Mouse (Mus musculus): ENCODE data around the gene Slc7a9. TPM values are rescaled to one million over a fixed set of nuclear protein-coding genes. Genes with fewer than 3 reads are reported as not detected.
A peak's percentile ranks its signal among the peaks of the same experiment; 100 is the strongest.

The Slc7a9 gene
- polyA plus RNA-seq, 1 experiment from 2014 or later = 0.27 TPM

- no peaks in the 10 kb centered on the region for H3K9me3 ChIP-seq (ENCODE audit: low read length)
- H3K27ac ChIP-seq (ENCODE audit: low read depth) = no peak overlapping the region
- no peaks in the 10 kb centered on the region for H3K36me3 ChIP-seq (replicated peaks; ENCODE audit: insufficient read depth, low read length)
- 83% methylated on average over 1 of the region's 1 CpGs for whole genome bisulfite sequencing (ENCODE audit: insufficient replicate concordance)
- H3K4me2 ChIP-seq (ENCODE audit: low read depth, low read length) = no peak overlapping the region
- TF ChIP-seq CTCF (IDR thresholded peaks at IDR 0.05; ENCODE audit: low read depth) (no peak), EP300 (IDR thresholded peaks at IDR 0.05; ENCODE audit: low read depth) (no peak)
- H3K4me3 ChIP-seq (ENCODE audit: low read depth, low read length) = no peak overlapping the region
- no peaks in the 10 kb centered on the region for H3K27me3 ChIP-seq (ENCODE audit: insufficient read depth, low read length)
- no peak overlapping the region for H3K9ac ChIP-seq (replicated peaks)
- H3K4me1 ChIP-seq (ENCODE audit: insufficient read depth) = no peaks in the 10 kb centered on the region
- ATAC-seq (no peak), DNase-seq (no peak)
Measured at GRCm38 (mm10) chr7:35491005-35491404, 42.4 kb downstream of the Slc7a9 start.

GRCm38 (mm10) chr7:35497516-35497915 is 48.9 kb downstream of the Slc7a9 start:
- no peak overlapping the region for H3K4me3 ChIP-seq (ENCODE audit: low read depth, low read length)
- no peaks in the 10 kb centered on the region for H3K4me1 ChIP-seq (ENCODE audit: insufficient read depth)
- H3K9ac ChIP-seq (replicated peaks) = no peak overlapping the region
- no peaks in the 10 kb centered on the region for H3K27me3 ChIP-seq (ENCODE audit: insufficient read depth, low read length)
- H3K36me3 ChIP-seq (replicated peaks; ENCODE audit: insufficient read depth, low read length) = no peaks in the 10 kb centered on the region
- TF ChIP-seq CTCF (IDR thresholded peaks at IDR 0.05; ENCODE audit: low read depth) (no peak), EP300 (IDR thresholded peaks at IDR 0.05; ENCODE audit: low read depth) (no peak)
- ATAC-seq (no peak), DNase-seq (no peak)
- H3K27ac ChIP-seq (ENCODE audit: low read depth) = no peak overlapping the region
- WGBS (ENCODE audit: insufficient replicate concordance) = 77% methylated on average over 2 of the region's 2 CpGs
- H3K4me2 ChIP-seq (ENCODE audit: low read depth, low read length) = no peak overlapping the region
- H3K9me3 ChIP-seq (ENCODE audit: low read length) = no peaks in the 10 kb centered on the region

GRCm38 (mm10) chr7:35501995-35502394 is 53.4 kb downstream of the Slc7a9 start:
- H3K4me3 ChIP-seq (ENCODE audit: low read depth, low read length) = no peak overlapping the region
- no peaks in the 10 kb centered on the region for H3K27me3 ChIP-seq (ENCODE audit: insufficient read depth, low read length)
- H3K4me1 ChIP-seq (ENCODE audit: insufficient read depth) = no peaks in the 10 kb centered on the region
- H3K27ac ChIP-seq (ENCODE audit: low read depth) = no peak overlapping the region
- DNase-seq (no peak), ATAC-seq (no peak)
- no peak overlapping the region for H3K4me2 ChIP-seq (ENCODE audit: low read depth, low read length)
- no peak overlapping the region for H3K9ac ChIP-seq (replicated peaks)
- WGBS (ENCODE audit: insufficient replicate concordance) = 28% methylated on average over 4 of the region's 4 CpGs
- no peaks in the 10 kb centered on the region for H3K36me3 ChIP-seq (replicated peaks; ENCODE audit: insufficient read depth, low read length)
- H3K9me3 ChIP-seq (ENCODE audit: low read length) = no peaks in the 10 kb centered on the region
- TF ChIP-seq CTCF (IDR thresholded peaks at IDR 0.05; ENCODE audit: low read depth) = peak; percentile 37
- no peak for TF ChIP-seq EP300 (IDR thresholded peaks at IDR 0.05; ENCODE audit: low read depth)

Other genes with a start within 250 kb of the Slc7a9 start
- 0.61 and 0.69 TPM in 2 replicates for gene Lrp3, start 233.3 kb upstream of the Slc7a9 start, polyA plus RNA-seq (2015; fragmentation: Nextera tagmentation; extraction: Ambion mirVana)
- 4.9 and 5.6 TPM in 2 replicates for gene Gpatch1, start 130.4 kb upstream of the Slc7a9 start, polyA plus RNA-seq (2015; fragmentation: Nextera tagmentation; extraction: Ambion mirVana)
- gene Rhpn2, start 114.6 kb upstream of the Slc7a9 start, polyA plus RNA-seq (2015; fragmentation: Nextera tagmentation; extraction: Ambion mirVana) = 8.1 TPM in 2 replicates
- gene Faap24, start 52.0 kb upstream of the Slc7a9 start, polyA plus RNA-seq (2015; fragmentation: Nextera tagmentation; extraction: Ambion mirVana) = 9.3 and 11.4 TPM in 2 replicates
- 9.1 and 10.3 TPM in 2 replicates for gene Cep89, start 51.8 kb upstream of the Slc7a9 start, polyA plus RNA-seq (2015; fragmentation: Nextera tagmentation; extraction: Ambion mirVana)
- 0.13 and 0.26 TPM in 2 replicates for gene Tdrd12, start 88.9 kb downstream of the Slc7a9 start, polyA plus RNA-seq (2015; fragmentation: Nextera tagmentation; extraction: Ambion mirVana)
- 79.4 and 79.9 TPM in 2 replicates for gene Nudt19, start 107.5 kb downstream of the Slc7a9 start, polyA plus RNA-seq (2015; fragmentation: Nextera tagmentation; extraction: Ambion mirVana)
- 0.02 TPM in 1 of 2 replicates, not detected in the other for gene Rgs9bp, start 136.8 kb downstream of the Slc7a9 start, polyA plus RNA-seq (2015; fragmentation: Nextera tagmentation; extraction: Ambion mirVana)
- 11.8 and 14.2 TPM in 2 replicates for gene Ankrd27, start 137.4 kb downstream of the Slc7a9 start, polyA plus RNA-seq (2015; fragmentation: Nextera tagmentation; extraction: Ambion mirVana)
- 162 and 163 TPM in 2 replicates for gene Pdcd5, start 198.7 kb downstream of the Slc7a9 start, polyA plus RNA-seq (2015; fragmentation: Nextera tagmentation; extraction: Ambion mirVana)